Mouse (Mus musculus): Measurements from ENCODE around the gene Cfap99.
A peak's percentile ranks its signal among the peaks of the same experiment; 100 is the strongest.

The Cfap99 gene

DNA sequence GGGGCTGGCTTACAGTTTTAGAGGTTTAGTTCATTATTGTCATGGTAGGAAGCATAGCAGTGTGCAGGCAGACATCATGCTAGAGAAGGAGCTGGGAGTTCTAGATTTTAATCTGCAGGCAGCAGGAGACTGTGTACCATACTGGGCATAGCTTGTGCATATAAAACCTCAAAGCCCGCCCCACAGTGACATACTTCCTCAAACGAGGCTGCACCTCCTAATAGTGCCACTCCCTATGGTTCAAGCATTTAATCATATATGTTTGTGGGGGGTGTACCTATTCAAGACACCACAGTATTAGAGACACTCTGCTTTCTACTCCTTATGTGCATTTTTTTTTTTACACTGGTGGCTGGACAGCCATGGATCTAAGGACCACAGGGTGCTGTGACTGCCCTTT lies 41.7 kb downstream of the Cfap99 start:
- DNase-seq (ENCODE audit: low spot score in 2 of 2): no peak

DNA sequence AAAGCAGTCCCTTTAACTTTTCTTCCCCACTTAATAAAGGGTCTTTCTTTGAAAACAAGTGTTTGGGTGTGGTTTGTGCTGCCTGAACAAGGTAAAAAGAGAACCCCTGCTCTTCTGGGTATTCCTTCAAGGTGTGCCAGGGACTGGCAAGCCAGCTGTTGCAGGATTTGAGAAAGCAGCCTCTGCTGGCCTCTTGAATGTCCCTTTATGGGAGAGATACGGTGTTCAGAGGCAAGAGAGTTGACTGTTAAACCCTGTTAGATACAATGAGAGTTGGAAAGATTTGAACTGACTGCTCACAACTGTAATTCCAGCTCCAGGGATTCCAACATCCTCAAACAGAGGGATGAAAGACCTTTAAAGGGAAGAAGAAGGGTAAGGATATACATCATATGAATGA lies 45.7 kb downstream of the Cfap99 start:
- no peak for DNase-seq (ENCODE audit: low spot score in 2 of 2)

DNA sequence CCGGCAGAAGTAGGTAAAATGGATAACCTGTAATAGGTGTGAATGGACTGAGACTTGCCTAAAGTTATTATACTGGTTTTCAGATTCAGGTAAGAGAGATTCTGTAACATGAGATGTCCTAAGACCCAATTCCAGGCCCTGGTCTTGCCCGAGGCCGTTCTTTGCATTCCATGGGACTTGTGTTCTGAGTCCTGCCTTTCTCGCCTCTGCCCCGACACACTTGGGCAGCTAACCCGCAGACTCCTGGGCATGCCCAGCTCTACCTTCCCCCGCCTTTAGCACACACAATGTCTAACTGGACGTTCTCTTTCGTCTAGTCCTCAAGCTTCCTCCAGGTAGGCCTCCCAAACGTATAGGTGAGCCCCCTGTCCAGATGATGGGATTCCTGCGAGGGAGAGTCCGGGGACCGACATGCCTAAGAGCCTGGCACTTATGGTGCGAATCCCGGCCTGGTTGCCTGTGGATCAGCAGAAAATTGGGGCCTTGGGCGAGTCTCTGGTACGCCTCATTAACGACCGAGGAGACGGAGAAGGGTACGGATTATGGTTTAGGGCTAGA lies 47.2 kb downstream of the Cfap99 start:
- no peak for DNase-seq (ENCODE audit: low spot score in 2 of 2)

DNA sequence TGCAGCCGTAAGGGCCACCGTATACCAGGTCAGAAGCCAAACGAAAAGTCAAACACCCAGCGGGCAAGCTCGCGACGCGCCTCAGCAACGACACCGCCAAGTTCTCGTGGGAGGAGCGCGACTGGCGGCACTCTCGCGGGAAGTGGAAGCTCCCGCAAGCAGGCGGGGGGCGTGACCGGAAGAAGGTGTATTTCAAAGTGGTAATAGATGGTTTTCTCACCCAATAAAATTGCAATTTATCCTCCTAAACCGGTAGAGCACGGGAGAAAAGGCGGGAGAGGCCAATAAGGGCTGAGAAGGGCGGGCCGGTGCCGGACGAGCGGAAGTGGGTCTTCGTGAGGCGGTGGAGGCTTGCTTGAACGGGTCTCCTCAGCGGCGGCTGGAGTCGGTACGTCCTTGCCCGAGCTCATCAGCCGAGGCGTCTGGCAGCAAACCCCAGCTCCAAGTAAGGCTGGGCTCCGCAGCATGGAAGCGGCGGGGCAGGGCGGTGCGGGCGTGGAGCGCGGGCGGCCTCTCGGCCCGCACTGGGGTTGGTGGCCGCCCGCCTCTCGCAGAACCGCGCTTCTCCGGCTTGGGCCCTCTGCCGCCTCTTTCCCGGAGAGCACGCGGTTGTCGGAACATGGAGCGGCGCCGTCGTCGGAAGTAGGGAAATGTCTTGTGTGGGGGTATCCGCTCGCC lies 47.8 kb downstream of the Cfap99 start, which contains the start of gene Rnf4:
TSS of gene Rnf4 (plus strand) at position 193 of the 678 bp plus-strand sequence.
- DNase-seq (ENCODE audit: low spot score in 2 of 2): peak; percentile 98 to 99

DNA sequence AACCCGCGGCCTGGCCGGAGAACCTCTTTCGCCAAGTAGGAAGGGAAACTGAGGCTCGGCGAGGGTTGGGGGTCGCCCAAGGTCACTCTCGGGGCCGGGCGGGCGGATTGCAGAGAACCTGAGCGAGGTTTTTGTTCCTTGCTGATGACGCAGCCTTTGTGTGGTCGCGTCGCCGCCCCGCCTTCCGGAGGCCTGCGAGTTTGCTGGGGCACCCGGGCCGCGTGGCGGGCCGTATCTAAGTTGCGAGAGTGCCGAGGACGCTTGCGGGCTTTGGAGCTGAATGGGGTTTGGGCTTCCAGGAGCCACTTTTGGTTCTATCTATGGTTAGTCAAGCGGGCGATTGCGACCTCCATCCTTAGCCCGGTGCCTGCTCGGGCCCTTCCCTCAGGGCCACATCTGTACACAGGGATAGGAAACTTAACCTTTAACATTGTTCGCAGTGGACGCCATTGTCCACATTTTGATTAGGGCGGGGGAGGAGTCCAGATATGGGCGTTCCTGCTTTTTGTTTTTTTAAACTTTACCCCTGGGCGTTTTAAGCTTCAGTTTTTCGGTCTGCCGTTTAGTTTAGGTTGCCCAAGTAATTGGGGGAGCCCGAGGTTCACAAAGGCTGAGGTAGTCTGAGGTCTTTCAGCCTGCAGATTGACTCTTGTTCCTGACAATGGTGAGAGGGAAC lies 48.5 kb downstream of the Cfap99 start:
- DNase-seq (ENCODE audit: low spot score in 2 of 2): peak; percentile 59 to 68

DNA sequence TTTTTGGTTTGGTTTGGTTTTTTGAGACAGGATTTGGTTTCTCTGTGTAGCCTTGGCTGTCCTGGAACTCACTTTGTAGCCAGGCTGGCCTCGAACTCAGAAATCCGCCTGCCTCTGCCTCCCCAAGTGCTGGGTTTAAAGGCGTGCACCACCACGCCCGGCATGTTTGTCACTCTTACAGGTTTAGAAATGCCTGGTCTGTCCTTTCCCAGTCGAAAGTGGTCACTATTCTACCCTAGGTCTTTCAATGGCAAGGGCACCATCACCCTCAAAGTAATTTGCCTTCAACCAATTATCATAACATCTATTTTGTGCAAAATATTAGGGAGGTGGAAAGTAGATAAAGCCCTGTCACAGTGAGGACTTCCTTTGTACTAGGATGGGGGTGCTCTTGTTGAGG lies 51.8 kb downstream of the Cfap99 start:
- no peak for DNase-seq (ENCODE audit: low spot score in 2 of 2)

DNA sequence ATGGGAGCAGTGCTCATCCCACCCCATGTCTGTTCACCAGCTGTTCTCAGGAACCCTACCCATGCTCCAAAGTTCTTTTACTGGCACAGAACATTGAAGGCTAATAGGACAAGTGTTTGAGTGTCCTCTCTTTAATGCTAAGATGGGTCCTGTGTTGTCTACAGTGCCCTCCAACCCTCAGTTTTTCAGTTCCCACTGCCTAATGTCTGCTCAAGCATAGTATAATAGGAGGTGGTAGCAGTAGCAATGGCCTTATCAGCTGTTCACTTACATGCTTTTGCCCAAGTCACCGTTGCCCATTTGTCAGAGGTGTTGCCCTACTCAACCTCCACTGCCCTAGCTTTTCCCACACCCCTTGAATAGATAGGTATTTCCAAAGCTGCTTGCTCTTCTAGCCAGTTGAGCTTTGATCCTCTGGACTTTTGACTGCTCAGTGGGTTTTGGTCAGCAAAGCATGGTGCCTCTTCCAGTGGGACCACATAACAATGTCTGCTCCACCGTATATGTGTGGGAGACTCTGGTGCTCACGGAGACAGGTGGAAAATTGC lies 63.8 kb downstream of the Cfap99 start:
- no peak for DNase-seq (ENCODE audit: low spot score in 2 of 2)

DNA sequence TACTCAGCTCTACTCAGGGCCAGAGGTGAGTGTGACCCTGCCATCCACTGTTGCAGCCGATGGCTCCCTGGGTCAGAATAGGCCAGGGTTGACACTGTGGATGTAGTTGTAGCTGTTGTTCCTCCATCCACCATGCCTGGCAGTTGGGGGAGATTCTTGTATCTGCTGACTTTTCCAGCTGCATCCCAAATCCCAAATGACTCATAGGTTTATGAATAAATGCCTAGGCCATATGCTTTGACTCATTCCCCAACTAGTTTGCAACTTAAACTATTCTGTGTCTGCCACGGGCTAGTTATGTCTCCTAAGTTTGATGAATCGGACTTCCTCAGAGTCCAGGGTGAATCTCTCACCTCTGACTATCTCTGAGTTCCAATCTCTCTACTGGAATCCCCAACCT lies 71.9 kb downstream of the Cfap99 start:
- no peak for DNase-seq (ENCODE audit: low spot score in 2 of 2)

DNA sequence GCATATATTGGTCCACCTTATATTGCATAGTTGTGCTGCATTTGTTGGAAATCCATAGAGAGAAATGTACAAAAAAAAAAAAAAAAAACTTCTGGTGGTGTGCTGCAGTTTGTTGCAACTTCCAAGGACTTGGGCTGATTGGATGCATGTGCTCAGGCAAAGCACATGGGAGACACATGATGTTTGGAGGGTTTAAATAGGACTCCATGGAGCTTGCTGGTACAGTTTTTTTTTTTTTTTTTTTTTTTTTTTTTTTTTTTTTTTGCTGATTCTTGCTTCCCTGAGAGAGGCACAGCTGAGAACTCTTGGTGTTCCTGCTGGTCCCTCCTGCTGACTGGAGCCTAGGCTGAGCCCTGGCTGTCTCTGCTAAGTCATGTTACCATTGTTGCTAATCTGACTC lies 74.7 kb downstream of the Cfap99 start:
- DNase-seq (ENCODE audit: low spot score in 2 of 2): no peak

DNA sequence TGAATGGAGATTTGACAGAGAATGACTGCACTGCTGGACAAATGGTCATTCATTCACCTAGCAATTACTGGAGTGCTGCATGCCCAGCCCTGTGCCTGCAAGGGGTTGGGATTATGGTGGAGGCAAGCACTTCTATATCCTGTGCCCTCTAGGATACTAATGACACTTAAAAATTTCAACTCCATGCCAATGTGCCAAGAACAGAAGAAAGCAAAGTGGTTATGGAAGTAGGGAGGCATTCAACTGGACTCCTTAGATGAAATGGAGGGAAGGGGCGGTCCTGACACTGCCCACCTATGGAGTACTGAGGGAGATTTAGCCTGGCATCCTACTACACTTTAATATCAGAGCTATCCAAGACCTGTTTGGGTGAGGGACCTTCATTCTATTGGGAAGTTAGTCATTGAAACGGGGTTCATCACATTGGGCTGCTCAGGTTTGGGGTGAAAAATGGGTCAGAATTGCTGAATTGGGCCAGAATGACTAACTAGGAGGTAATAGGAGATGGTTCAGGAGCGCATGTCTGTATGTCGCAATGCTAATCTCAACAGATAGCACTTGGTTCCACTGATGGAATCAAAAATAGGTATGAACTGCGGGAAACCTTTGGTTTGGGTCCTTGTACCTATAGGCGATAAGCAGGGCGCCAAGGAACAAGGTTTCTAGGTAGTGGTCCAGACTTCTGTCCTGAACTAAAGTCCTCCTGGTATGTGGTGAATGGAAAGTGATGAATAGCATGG lies 80.3 kb downstream of the Cfap99 start:
- no peak for DNase-seq (ENCODE audit: low spot score in 2 of 2)

DNA sequence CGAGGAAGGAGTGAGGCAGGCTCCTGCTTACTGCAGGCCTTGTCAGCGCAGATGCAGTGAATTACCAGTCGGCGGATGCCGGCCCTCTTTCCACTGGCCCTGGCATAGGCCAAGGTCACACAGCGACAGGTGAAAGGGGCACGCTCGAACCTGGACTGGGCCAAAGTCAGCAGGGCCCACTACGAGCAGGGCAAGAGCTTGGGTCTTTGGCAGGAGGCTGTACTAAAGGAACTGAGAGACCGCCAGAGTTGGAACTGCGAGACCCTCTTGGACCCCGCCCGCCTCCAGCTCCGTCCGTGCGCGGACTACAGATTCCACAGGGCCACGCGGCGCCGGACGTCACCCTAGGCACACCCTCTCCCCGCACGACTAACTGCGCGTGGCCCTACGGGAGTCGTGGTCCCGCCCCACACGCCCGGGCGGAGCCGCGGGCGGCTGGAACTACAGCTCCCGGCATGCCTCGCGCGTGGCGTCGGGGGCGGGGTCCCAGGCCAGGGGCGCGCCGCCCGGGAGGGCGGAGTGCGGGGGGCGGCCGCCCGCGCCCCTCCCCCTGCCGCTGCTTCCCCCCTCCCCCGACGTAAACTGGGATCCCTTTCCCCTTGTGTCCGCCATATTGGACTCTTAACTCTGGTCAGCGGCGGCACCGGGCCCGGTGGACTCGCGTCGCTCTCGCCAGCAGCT lies 81.1 kb downstream of the Cfap99 start, which contains the start of gene Fam193a:
TSS of gene Fam193a (plus strand) at position 593 of the 681 bp plus-strand sequence.
- DNase-seq (ENCODE audit: low spot score in 2 of 2): peak; percentile 97

DNA sequence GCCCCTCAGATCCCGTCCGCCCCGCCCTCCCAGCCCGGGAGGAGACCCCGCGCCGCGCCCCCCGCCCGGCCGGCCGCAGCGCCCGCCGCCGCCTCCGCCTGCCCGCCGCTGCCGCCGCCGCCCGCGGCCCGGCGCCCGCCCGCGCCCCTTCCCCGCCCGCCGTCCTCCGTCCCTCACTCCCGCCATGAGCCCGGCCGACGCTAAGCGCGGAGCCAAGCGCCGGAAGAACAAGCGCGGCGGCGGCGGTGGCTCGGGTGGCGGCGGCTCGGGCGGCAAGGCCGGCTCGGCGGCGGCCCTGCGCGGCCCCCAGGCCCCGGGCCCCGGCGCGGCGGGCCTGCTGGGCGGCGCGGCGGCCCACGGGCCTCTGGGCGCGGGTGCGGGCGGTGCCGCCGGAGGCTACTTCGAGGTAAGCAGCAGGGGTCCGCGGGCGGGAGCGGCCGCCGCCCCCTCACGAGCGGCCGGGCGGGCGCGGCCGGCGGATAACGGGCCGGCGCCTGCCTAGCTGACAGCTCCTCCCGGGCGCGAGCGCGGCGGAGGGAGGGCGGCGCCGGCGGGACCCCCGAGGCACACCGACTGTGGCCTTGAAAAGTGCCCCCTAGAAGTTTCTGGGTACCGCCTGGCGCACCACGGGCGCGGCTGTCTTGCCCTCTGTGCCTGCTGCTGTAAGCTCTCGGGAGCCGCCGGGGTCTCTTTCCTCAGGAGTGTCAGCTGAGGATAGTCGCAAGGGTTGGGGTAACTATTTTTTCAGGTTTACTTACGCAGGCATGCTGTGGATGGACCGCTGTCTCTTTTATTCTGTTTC lies 81.8 kb downstream of the Cfap99 start:
- DNase-seq (ENCODE audit: low spot score in 2 of 2): peak; percentile 11 to 23

DNA sequence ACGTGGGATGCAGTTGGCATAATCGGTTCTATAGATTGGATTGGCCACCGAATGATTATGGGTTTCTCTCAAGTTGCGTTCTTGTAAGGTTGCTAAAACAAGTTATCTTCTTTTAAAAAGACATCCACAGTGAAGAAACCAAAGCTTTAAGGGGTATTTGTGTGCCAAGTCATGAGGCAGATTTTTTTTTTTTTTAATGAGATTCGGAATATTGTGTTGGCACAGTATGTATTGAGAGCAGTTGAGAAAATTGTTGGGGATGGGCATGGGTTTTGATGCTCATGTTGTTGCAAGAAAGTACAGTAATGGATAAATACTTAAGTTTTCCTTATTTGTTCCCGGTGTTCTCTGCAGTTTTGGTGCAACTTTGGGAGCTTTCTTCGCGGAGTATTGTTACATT lies 82.4 kb downstream of the Cfap99 start:
- DNase-seq (ENCODE audit: low spot score in 2 of 2): no peak

DNA sequence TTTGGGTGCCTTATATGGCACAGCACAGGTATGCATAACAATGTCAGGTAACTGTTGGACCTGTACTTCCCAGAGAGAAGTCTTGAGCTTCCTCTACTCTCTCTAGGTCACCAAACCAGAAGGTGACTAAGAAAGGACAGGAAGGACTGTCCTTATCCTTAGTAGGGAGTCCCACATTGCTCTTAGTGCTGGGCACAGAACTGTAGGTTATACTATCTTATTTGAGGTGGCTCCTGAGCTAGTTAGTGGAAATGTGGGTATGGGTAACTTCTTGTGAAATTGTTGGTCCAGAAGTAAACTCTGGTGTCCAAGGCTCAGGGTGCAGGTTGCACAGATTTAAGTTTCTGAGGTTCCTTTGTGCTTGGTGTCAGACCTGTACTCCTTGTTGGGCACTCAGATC lies 83.7 kb downstream of the Cfap99 start:
- DNase-seq (ENCODE audit: low spot score in 2 of 2): no peak

DNA sequence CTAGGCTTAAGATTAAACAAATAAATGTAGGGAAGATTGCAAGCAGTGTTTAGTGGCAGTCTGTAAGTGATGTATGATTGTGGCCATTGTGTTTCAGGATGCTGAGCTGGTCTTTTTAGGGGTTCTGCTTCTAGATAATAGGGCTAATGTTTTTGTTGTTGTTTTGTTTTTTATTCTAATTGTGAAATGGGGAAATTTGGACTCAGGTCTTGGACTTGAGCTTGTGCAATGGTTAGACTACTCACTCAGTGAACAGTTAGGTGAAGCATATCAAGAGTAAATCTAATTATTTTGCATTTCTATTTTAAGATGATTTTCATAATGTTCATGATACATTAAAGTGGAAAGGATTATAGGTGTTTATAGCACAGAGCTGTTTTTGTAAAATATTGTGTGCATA lies 84.1 kb downstream of the Cfap99 start:
- DNase-seq (ENCODE audit: low spot score in 2 of 2): no peak
